Mouse (Mus musculus) central nervous system, embryonic 14 days (tissue): Measurements from ENCODE around the gene Dock11. TPM values are rescaled to one million over a fixed set of nuclear protein-coding genes. Genes with fewer than 3 reads are reported as not detected.

Source experiments
- polyA plus RNA-seq: library from polyadenylated mRNA; depleted of rRNA; stranded (reverse); fragments of >200 nt; gene quantifications from 2 replicates; pipeline ENCODE4 v1.2.3, GENCODE M21; 2012; rRNA removed

Dock11 gene
- polyA plus RNA-seq, result 21.9 and 23.3 TPM in 2 replicates

DNA sequence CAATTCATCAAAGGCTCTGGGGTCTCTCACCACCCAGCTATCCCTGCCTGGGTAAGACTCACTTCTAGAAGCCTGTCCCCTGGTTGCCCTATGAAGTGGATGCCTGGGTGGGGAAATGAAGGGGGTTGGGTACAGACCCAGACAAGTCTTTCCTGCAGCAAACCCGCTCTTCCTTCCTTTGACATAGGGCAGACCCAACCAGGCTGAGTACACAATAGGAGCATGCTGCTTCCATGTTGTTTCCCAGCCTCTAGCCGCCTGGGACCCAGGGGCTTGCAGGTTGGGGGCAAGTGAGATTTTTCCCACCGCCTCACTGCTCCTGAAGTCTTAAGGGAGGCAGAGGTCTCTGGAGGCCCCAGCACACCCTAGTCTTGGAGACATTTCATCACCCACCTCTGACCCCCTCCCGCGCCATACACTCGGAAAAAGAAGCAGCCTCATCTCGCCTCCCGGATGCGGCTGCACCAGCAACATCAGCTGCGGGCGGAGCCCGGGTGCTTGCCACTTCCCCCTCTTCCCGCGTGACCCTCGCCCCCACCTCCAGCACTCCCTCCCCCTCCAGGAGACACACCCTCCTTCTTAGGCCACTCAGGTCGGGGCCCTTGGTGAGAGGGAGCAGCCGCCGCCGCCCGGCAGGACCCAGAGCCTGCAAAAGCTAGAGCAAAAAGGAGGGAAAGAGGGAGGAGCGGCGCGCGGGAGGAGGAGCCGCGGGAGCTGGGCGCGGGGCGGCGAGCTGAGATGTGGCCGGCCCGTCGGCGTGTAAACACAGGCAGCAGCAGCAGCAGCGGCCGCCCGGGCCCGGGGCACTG lies at the start of gene Dock11:
TSS of gene Dock11 (plus strand) at position 746 of the 809 bp plus-strand sequence.

GRCm38 (mm10) chrX:36111622-36112421 lies 223.2 kb downstream of the Dock11 start, which contains the start of gene Il13ra1:
Gene Il13ra1 (plus strand): TSS chrX:36112110.

Other genes starting within 250 kb of the Dock11 start
- gene Il13ra1, start 223.3 kb downstream of the Dock11 start, polyA plus RNA-seq, result 2.5 and 3.8 TPM in 2 replicates